Mouse (Mus musculus) intestine, embryonic 15.5 days (tissue): ENCODE data around the gene Ccdc88c. TPM values are rescaled to one million over a fixed set of nuclear protein-coding genes. Genes with fewer than 3 reads are reported as not detected.

ENCODE experiments used
- microRNA counts: library from miRNA; unstranded; fragments of <30 nt; microRNA quantifications from one replicate; lab custom pipeline; 2016
- polyA plus RNA-seq: library from polyadenylated mRNA; unstranded; fragments of >200 nt; fragmentation: Nextera tagmentation; extraction: Ambion mirVana; gene quantifications from 2 replicates; pipeline ENCODE4 v1.2.1, GENCODE M21; 2015

Ccdc88c gene
- polyA plus RNA-seq, 1 experiment from 2014 or later = 14.9 TPM

MicroRNA genes within 50 kb of the gene (microRNA counts, 519-probe panel; counts per million panel counts)
- 2,449 counts per million, percentile 63 among the panel's probes with 10 or more counts for microRNA mmu-miR-1190 (lab: Ali Mortazavi, UCI)

Other genes starting within 250 kb of the Ccdc88c start
- 2.5 TPM in 2 replicates for gene Dglucy, start 250.0 kb downstream of the Ccdc88c start, polyA plus RNA-seq
- gene Gpr68, start 120.9 kb downstream of the Ccdc88c start, polyA plus RNA-seq = 0.61 and 0.62 TPM in 2 replicates
- 36.2 and 41.8 TPM in 2 replicates for gene Ppp4r3a, start 54.6 kb upstream of the Ccdc88c start, polyA plus RNA-seq